ENCODE assay signal across 10 mouse cellular contexts in the genomic region with DNA sequence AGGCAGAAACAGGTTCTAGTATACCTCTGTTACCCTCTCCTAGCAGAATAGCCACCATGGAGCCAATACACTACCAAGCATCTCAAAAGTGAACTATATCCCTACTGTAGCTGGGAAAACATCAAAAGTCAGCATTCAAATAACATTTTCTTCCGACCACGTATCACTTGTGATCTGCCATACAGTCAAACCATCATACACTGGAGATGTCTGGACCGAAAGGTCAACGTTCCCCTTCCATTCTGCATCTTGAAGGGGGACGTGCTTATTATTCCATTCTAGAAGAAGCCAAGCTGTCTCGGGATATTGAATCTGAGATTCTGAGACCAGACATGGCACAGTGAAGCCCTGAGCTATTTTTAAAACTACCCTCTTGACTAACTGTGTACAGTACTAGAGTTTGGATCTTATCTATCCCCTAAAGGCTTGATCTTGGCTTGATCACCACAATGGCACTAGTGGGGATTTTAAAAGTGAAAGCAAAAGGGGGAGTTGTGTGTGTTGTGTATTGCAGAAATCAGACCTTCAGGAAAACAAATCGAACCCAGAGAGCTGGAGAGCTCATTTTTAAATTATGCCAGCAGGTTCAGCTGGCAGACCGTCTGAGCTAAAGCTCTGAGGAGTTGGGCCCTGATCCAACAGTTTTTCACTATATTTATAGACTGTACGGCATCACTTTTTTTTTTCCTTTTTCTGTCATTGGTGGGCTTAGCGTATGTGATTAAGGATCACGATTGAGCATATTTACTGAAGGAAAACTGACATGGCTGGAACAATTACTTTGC.
DNase-seq lines count a peak whose midpoint lies in the region; ATAC-seq lines count a peak whose summit lies in the region.
"Had no signal": no experiment of that assay in that cellular context is flagged by ENCODE, and none has a peak within 500 bp of the region (broad histone marks: within the 10 kb centered on the region; RNA-seq: fewer than 3 reads in every experiment).

No protein-coding gene starts in this region.

- no peak overlapping the region for H3K27ac ChIP-seq in midbrain, embryonic 14.5 days (replicated peaks; ENCODE audit: low read depth, low read length)
- no peak overlapping the region for H3K27ac ChIP-seq in midbrain, embryonic 10.5 days (replicated peaks)
- H3K27ac ChIP-seq in embryonic facial prominence, embryonic 14.5 days (replicated peaks; ENCODE audit: low read depth, low read length), result no peak overlapping the region; the same call in 1 of the 2 replicates
- no peak overlapping the region for H3K27ac ChIP-seq in stomach, embryonic 15.5 days
- H3K27ac ChIP-seq in midbrain, embryonic 11.5 days (ENCODE audit: low read depth, low read length), result no peak overlapping the region
- H3K27ac ChIP-seq: limb, embryonic 15.5 days had no signal

- H3K4me3 ChIP-seq in midbrain, embryonic 14.5 days (replicated peaks; ENCODE audit: low read depth, low read length), result no peak overlapping the region
- H3K4me3 ChIP-seq in midbrain, embryonic 10.5 days, result no peak overlapping the region
- no peak overlapping the region for H3K4me3 ChIP-seq in embryonic facial prominence, embryonic 14.5 days (ENCODE audit: low read depth, low read length)
- H3K4me3 ChIP-seq in stomach, embryonic 15.5 days (replicated peaks), result no peak overlapping the region
- H3K4me3 ChIP-seq in midbrain, embryonic 11.5 days (ENCODE audit: low read depth, low read length), result no peak overlapping the region
- H3K4me3 ChIP-seq: erythroblast, embryonic 14.5 days; limb, embryonic 15.5 days had no signal

- intact Hi-C loops in heart, postnatal 14 days (cut with DNase I), result no loop called here

- ATAC-seq in midbrain, embryonic 14.5 days (ENCODE audit: low FRiP score, low TSS enrichment), result no peak
- ATAC-seq in embryonic facial prominence, embryonic 14.5 days (ENCODE audit: low read depth), result no peak
- ATAC-seq in stomach, embryonic 15.5 days (ENCODE audit: insufficient read depth, low FRiP score, low read depth), result no peak
- ATAC-seq in midbrain, embryonic 11.5 days (ENCODE audit: low FRiP score), result no peak

- H3K4me1 ChIP-seq in midbrain, embryonic 14.5 days (ENCODE audit: control insufficient read depth, insufficient read depth, low read length), result no peaks in the 10 kb centered on the region
- H3K4me1 ChIP-seq in midbrain, embryonic 10.5 days, result no peaks in the 10 kb centered on the region
- no peaks in the 10 kb centered on the region for H3K4me1 ChIP-seq in embryonic facial prominence, embryonic 14.5 days (ENCODE audit: control insufficient read depth, insufficient read depth, low read length)
- no peaks in the 10 kb centered on the region for H3K4me1 ChIP-seq in stomach, embryonic 15.5 days
- no peaks in the 10 kb centered on the region for H3K4me1 ChIP-seq in midbrain, embryonic 11.5 days (ENCODE audit: control insufficient read depth, insufficient read depth, low read length)
- H3K4me1 ChIP-seq: limb, embryonic 15.5 days had no signal

- no peaks in the 10 kb centered on the region for H3K36me3 ChIP-seq in midbrain, embryonic 14.5 days (ENCODE audit: control insufficient read depth, insufficient read depth, low read length)
- no peaks in the 10 kb centered on the region for H3K36me3 ChIP-seq in midbrain, embryonic 10.5 days
- H3K36me3 ChIP-seq in embryonic facial prominence, embryonic 14.5 days (ENCODE audit: control insufficient read depth, insufficient read depth, low read length), result no peaks in the 10 kb centered on the region
- H3K36me3 ChIP-seq in stomach, embryonic 15.5 days, result no peaks in the 10 kb centered on the region
- no peaks in the 10 kb centered on the region for H3K36me3 ChIP-seq in midbrain, embryonic 11.5 days (ENCODE audit: control insufficient read depth, insufficient read depth, low read length)
- H3K36me3 ChIP-seq: limb, embryonic 15.5 days had no signal

- no peak overlapping the region for H3K4me2 ChIP-seq in midbrain, embryonic 14.5 days (ENCODE audit: low read length)
- H3K4me2 ChIP-seq in embryonic facial prominence, embryonic 14.5 days (ENCODE audit: low read depth, low read length), result peak overlapping the region; percentile 17
- peak overlapping the region; percentile 8; the same call in 1 of the 2 replicates for H3K4me2 ChIP-seq in stomach, embryonic 15.5 days
- H3K4me2 ChIP-seq in midbrain, embryonic 11.5 days, result no peak overlapping the region
- H3K4me2 ChIP-seq: limb, embryonic 15.5 days had no signal

- no peak overlapping the region for H3K9ac ChIP-seq in midbrain, embryonic 14.5 days (replicated peaks; ENCODE audit: low read length)
- H3K9ac ChIP-seq in embryonic facial prominence, embryonic 14.5 days (ENCODE audit: low read depth, low read length), result no peak overlapping the region
- no peak overlapping the region for H3K9ac ChIP-seq in stomach, embryonic 15.5 days
- H3K9ac ChIP-seq in midbrain, embryonic 11.5 days (ENCODE audit: low read length), result no peak overlapping the region
- H3K9ac ChIP-seq: limb, embryonic 15.5 days had no signal

- DNase-seq in heart, adult 11 months, result peak; percentile 68
- DNase-seq in heart, postnatal 14 days, result no peak
- DNase-seq in midbrain, embryonic 14.5 days, result peak; percentile 18
- DNase-seq in midbrain, embryonic 10.5 days (ENCODE audit: low spot score), result no peak
- DNase-seq in embryonic facial prominence, embryonic 14.5 days (ENCODE audit: low spot score), result peak; percentile 65
- no peak for DNase-seq in midbrain, embryonic 11.5 days (ENCODE audit: low spot score, missing footprints)
- DNase-seq in embryo, embryonic 10 days (ENCODE audit: low spot score), result no peak

- WGBS in midbrain, embryonic 14.5 days, result 78% methylated on average over 11 of the region's 11 CpGs
- 90% methylated on average over 11 of the region's 11 CpGs for WGBS in midbrain, embryonic 10.5 days
- WGBS in embryonic facial prominence, embryonic 14.5 days, result 66% methylated on average over 11 of the region's 11 CpGs
- 63% methylated on average over 11 of the region's 11 CpGs for WGBS in stomach, embryonic 15.5 days
- WGBS in midbrain, embryonic 11.5 days, result 94% methylated on average over 11 of the region's 11 CpGs

- H3K27me3 ChIP-seq in midbrain, embryonic 14.5 days (ENCODE audit: control insufficient read depth, insufficient read depth, low read length), result no peaks in the 10 kb centered on the region
- H3K27me3 ChIP-seq in midbrain, embryonic 10.5 days (ENCODE audit: low read depth, poor library complexity, severe bottlenecking), result no peaks in the 10 kb centered on the region
- H3K27me3 ChIP-seq in embryonic facial prominence, embryonic 14.5 days (replicated peaks; ENCODE audit: control insufficient read depth, insufficient read depth, low read length), result no peaks in the 10 kb centered on the region
- no peaks in the 10 kb centered on the region for H3K27me3 ChIP-seq in stomach, embryonic 15.5 days (replicated peaks)
- no peaks in the 10 kb centered on the region for H3K27me3 ChIP-seq in midbrain, embryonic 11.5 days (ENCODE audit: control insufficient read depth, insufficient read depth, low read length)
- H3K27me3 ChIP-seq: limb, embryonic 15.5 days had no signal

- no peaks in the 10 kb centered on the region for H3K9me3 ChIP-seq in midbrain, embryonic 14.5 days (ENCODE audit: control insufficient read depth, low read length)
- H3K9me3 ChIP-seq in midbrain, embryonic 10.5 days (replicated peaks), result no peaks in the 10 kb centered on the region
- no peaks in the 10 kb centered on the region for H3K9me3 ChIP-seq in embryonic facial prominence, embryonic 14.5 days (ENCODE audit: control insufficient read depth, low read length)
- H3K9me3 ChIP-seq in stomach, embryonic 15.5 days, result no peaks in the 10 kb centered on the region
- H3K9me3 ChIP-seq in midbrain, embryonic 11.5 days (ENCODE audit: control insufficient read depth, low read length), result no peaks in the 10 kb centered on the region
- H3K9me3 ChIP-seq: limb, embryonic 15.5 days had no signal

Comparison
In these comparisons a context has a peak if more than half of its experiments do, and no peak if none do; other contexts are left out.
1. DNase-seq: peak in heart, adult 11 months (single experiment), midbrain, embryonic 14.5 days (single experiment) and embryonic facial prominence, embryonic 14.5 days (single experiment); none in heart, postnatal 14 days (0 of 2), midbrain, embryonic 10.5 days (single experiment), midbrain, embryonic 11.5 days (single experiment) and embryo, embryonic 10 days (single experiment).
2. H3K4me2 ChIP-seq: peak in embryonic facial prominence, embryonic 14.5 days (single experiment) and stomach, embryonic 15.5 days (single experiment); none in midbrain, embryonic 14.5 days (single experiment) and midbrain, embryonic 11.5 days (single experiment).